Mouse (Mus musculus): ENCODE results near the gene Vmn1r23.
"Not testable (repeated sequence)": the region's sequence is repeated elsewhere in the genome, so short reads cannot be mapped to it uniquely, and the experiment has no call there.

Vmn1r23 gene

DNA sequence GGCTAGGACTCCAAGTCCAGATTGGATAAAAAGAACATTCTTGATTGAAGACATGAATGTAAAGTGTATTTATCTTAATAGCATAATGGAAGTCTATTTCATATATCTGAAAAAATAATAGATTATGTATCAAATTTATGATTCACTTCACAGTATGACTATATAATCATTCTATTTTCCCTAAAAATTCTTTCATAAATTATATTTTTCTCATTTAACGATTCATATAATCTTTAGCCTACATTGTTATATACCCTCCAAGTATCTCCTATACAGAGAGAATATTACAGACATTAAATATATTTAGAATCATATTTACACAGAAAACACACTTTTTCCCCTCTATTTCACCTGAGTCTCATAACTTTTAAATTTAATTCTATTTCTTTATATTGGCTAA, at the start of gene Vmn1r23:
Vmn1r23 (minus strand) TSS at position 101 of the 400 bp plus-strand sequence.
- no peak for DNase-seq (ENCODE audit: low spot score)

DNA sequence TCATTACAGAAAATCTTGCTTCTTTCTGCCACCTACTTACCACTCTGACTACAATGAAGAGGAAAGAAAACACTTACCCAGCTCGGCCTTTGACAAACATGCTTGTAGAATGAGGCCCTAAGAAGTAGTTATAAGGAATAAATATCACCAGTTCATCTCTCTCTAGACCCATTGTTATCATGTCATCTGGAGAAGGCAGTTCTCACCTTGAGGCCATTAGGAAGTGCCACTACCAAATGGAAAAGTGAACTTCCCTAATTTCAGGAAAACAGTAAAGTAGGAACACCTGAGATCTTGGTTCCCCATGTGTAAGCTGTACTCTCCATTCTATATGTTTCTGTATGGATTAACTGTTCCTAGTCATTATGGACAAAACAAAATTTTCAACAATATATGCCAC, 34.8 kb upstream of the Vmn1r23 start, which contains the start of gene Vmn1r24:
Vmn1r24 (minus strand) TSS at position 101 of the 400 bp plus-strand sequence.
- DNase-seq (ENCODE audit: low spot score) = not testable (repeated sequence)

DNA sequence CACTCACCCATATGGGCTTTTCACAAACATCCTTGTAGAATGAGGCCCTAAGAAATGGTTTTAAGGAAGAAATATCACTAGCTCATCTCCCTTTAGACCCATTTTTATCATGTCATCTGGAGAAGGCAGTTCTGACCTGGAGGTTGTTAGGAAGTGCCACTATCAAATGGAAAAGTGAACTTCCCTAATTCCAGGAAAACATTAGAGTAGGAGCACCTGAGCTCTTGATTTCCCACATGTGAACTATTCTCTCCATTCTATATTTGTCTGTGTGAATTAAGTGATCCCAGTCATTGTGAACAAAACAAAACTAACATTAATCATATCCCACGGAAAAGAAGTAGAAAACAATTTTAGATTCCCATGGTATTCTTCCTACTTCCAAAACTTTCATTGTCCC, 18.7 kb downstream of the Vmn1r23 start, which contains the start of gene Vmn1r22:
Vmn1r22 (minus strand) TSS at position 101 of the 400 bp plus-strand sequence.
- no peak for DNase-seq (ENCODE audit: low spot score)
